Comparison of ENCODE assay signal across 8 mouse cellular contexts in genomic region chr14:62555309-62555829, GRCm38 (mm10). TPM values are rescaled to one million over a fixed set of nuclear protein-coding genes. Genes with fewer than 3 reads are reported as not detected.
DNase-seq lines count a peak whose midpoint lies in the region; ATAC-seq and TF ChIP-seq lines count a peak whose summit lies in the region.

TSS of gene Fam124a (plus strand) at chr14:62555737.

- no peak for TF ChIP-seq CTCF in lung, embryonic 14.5 days (IDR thresholded peaks at IDR 0.05; ENCODE audit: low read depth)

- WGBS in hindbrain, embryonic 10.5 days, result under 1% methylated on average over 51 of the region's 51 CpGs
- WGBS in lung, embryonic 14.5 days, result under 1% methylated on average over 51 of the region's 51 CpGs

- H3K4me2 ChIP-seq in lung, embryonic 14.5 days, result peak within 1 kb of the TSS; percentile 96

- no peaks in the 10 kb centered on the region for H3K36me3 ChIP-seq in hindbrain, embryonic 10.5 days
- H3K36me3 ChIP-seq in lung, embryonic 14.5 days (ENCODE audit: insufficient read depth), result no peaks in the 10 kb centered on the region

- peak; percentile 88 for ATAC-seq in lung, embryonic 14.5 days (ENCODE audit: insufficient read depth)

- peak; percentile 10 for DNase-seq in T-cell, adult 2 months (ENCODE audit: low spot score)
- DNase-seq in cerebellum, adult 9-11 months, result peak; percentile 80
- peak; percentile 52 to 70 for DNase-seq in frontal cortex, postnatal 14 days (ENCODE audit: low spot score in 2 of 2)
- peak; percentile 75 for DNase-seq in hindbrain, embryonic 10.5 days (ENCODE audit: low spot score)
- peak; percentile 77 for DNase-seq in layer of hippocampus, adult 9-11 months
- DNase-seq in lung, embryonic 14.5 days, result peak; percentile 91
- DNase-seq in ovary, postnatal 10 days (ENCODE audit: low spot score), result peak; percentile 21
- peak; percentile 25 to 47 for DNase-seq in thymus, postnatal 10 days (ENCODE audit: low spot score in 2 of 2)

- H3K4me1 ChIP-seq in hindbrain, embryonic 10.5 days (replicated peaks), result peaks cover 27% of the 10 kb centered on the region
- peaks cover 9% of the 10 kb centered on the region for H3K4me1 ChIP-seq in lung, embryonic 14.5 days (ENCODE audit: insufficient read depth)

- peaks cover 51% of the 10 kb centered on the region for H3K27me3 ChIP-seq in hindbrain, embryonic 10.5 days (ENCODE audit: insufficient read depth, poor library complexity, severe bottlenecking)
- peaks cover 13% of the 10 kb centered on the region; the same call in 1 of the 2 replicates for H3K27me3 ChIP-seq in lung, embryonic 14.5 days (ENCODE audit: insufficient read depth, low read length)

- no peaks in the 10 kb centered on the region for H3K9me3 ChIP-seq in hindbrain, embryonic 10.5 days
- no peaks in the 10 kb centered on the region for H3K9me3 ChIP-seq in lung, embryonic 14.5 days (ENCODE audit: low read depth, low read length)

- peak within 1 kb of the TSS; percentile 73 for H3K4me3 ChIP-seq in hindbrain, embryonic 10.5 days
- peak within 1 kb of the TSS; percentile 58 for H3K4me3 ChIP-seq in lung, embryonic 14.5 days (ENCODE audit: low read depth, low read length)

- H3K9ac ChIP-seq in lung, embryonic 14.5 days, result peak within 1 kb of the TSS; percentile 63

- peak within 1 kb of the TSS; percentile 87 for H3K27ac ChIP-seq in hindbrain, embryonic 10.5 days
- no peak within 1 kb of the TSS for H3K27ac ChIP-seq in lung, embryonic 14.5 days (ENCODE audit: low read depth)

RNA-seq across cellular contexts. Expression of gene Fam124a, which starts in this region (rescaled TPM):
- polyA plus RNA-seq in hindbrain, embryonic 10.5 days (2016; fragmentation: Nextera tagmentation; extraction: Ambion mirVana), result 2.4 and 5.8 TPM in 2 replicates
- polyA plus RNA-seq in lung, embryonic 14.5 days (2014; fragmentation: Nextera tagmentation; extraction: Ambion mirVana), result 3.3 and 4.3 TPM in 2 replicates

Comparison
In these comparisons a context has a peak if more than half of its experiments do, and no peak if none do; other contexts are left out.
1. DNase-seq: peak in every context shown above with its lines; median percentile 91 in lung, embryonic 14.5 days; 80 in cerebellum, adult 9-11 months; 77 in layer of hippocampus, adult 9-11 months; 75 in hindbrain, embryonic 10.5 days; 61 in frontal cortex, postnatal 14 days; 36 in thymus, postnatal 10 days; 21 in ovary, postnatal 10 days; 10 in T-cell, adult 2 months.